16 mouse cellular contexts compared by ENCODE assay signal in the genomic region with DNA sequence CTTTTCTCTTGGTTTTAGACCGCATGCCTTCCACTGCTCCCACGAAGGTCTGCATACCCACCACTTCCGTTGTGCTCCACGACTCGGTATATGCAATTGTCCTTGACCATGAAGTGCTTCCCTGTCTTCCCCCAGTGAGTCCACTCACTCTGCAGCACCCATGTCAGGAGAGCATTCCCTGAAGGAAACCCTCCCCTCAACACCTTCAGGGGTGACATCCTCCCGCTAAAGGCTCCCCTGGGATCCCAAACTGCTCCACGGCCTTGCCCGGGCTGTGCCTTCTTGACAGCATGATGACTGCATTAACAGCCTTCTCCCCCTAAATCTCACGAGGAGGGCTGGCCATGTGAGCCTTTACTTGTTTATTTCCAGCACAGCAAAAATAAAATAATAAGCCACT.
"Had no signal": no experiment of that assay in that cellular context is flagged by ENCODE, and none has a peak within 500 bp of the region (broad histone marks: within the 10 kb centered on the region; RNA-seq: fewer than 3 reads in every experiment).

No protein-coding gene starts in this region.

- DNase-seq: retina, postnatal 1 day; right cerebral cortex, adult 18-20 months; right cerebral cortex, postnatal 14 days; right cerebral cortex, postnatal 25 days; right cerebral cortex, postnatal 4 days; spleen, adult 18-20 months; thymus, adult 18-20 months; thymus, adult 2 months; thymus, postnatal 14 days; thymus, postnatal 25 days; thymus, postnatal 36 days; thymus, postnatal 4 days had no signal

- H3K27ac ChIP-seq: neural tube, embryonic 13.5 days; neural tube, embryonic 15.5 days; stomach, embryonic 15.5 days; stomach, postnatal 0 days had no signal

- H3K9me3 ChIP-seq: neural tube, embryonic 13.5 days; neural tube, embryonic 15.5 days; stomach, embryonic 15.5 days had no signal

- H3K4me1 ChIP-seq: neural tube, embryonic 13.5 days; neural tube, embryonic 15.5 days; stomach, embryonic 15.5 days had no signal

- H3K27me3 ChIP-seq: neural tube, embryonic 13.5 days; neural tube, embryonic 15.5 days; stomach, embryonic 15.5 days had no signal

- H3K4me3 ChIP-seq: neural tube, embryonic 13.5 days; neural tube, embryonic 15.5 days; stomach, embryonic 15.5 days had no signal
